Mouse (Mus musculus) neural tube, embryonic 10.5 days (tissue): ENCODE measurements around the gene Zkscan17.

Experiments used
- DNase-seq: peaks from one replicate; pipeline ENCODE4 v3.0.0-alpha.2; 2017; ENCODE audit warnings: low spot score; ENCODE audit errors: extremely low spot score

The Zkscan17 gene

GRCm38 (mm10) chr11:59460459-59460858, 66.1 kb downstream of the Zkscan17 start:
- no peak for DNase-seq

DNA sequence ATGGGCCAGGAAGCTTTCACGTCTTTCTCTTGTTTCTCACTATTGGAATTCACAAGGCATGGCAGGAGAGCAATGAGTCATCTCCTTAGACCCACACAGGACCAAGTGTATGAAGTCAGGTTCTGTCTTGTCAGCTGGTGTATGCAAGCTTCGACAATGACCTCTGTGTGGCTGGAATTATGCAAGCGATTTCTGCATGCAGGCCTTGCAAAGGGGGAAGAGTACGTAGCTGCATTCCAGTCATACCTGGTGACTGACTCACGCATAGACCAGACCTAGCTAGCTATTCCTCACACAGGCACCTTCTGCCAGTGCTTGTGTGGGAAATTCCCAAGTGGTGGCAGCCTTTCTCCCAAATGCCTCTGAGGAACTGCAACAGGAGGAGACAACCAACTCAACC, 67.6 kb downstream of the Zkscan17 start:
- DNase-seq: no peak

DNA sequence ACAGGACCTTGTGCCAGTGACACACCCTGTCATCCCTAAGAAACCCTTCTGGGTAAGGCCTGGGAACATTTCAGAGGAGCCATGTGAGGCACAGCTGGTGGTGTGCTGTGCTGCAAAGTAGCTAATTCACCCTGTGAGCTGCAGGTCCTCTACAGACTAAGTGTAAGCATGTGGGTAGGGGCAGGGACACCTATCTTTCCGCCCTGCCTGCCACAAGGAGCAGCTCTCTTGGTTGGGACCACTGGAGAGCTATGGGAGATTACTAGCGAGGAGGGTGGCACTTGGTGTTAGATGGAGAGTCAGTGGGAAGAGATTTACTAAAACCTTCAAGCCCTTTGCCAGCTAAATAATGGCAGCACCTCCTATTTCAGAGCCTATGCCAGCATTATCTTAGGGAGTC, 69.7 kb downstream of the Zkscan17 start:
- DNase-seq: no peak

DNA sequence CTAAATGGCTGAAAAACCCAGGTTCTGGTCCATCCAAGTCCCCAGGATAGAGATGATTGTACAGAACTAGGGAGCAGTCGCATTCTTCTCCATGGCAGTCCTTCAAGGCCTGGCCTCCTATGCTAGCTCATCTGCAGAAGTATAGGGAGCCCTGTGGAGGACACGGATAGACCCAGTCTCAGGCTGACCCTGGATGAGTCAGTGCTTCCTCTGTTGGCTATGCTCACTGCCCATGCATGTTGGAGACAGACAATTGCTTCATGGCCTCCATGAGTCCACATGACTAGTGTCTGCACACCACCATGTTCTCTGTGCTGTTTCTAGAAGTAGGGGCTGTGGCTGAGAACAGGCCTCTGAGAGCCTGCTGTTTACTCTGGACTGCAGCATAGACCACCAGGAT, 70.2 kb downstream of the Zkscan17 start:
- DNase-seq: no peak

GRCm38 (mm10) chr11:59451086-59451485, 75.5 kb downstream of the Zkscan17 start, which contains the start of gene Snap47:
Gene Snap47, minus strand, starts transcription at chr11:59451186.
- no peak for DNase-seq

- no peak for DNase-seq
These were observed 76.2 kb downstream of the Zkscan17 start for GRCm38 (mm10) chr11:59450230-59450771.

DNA sequence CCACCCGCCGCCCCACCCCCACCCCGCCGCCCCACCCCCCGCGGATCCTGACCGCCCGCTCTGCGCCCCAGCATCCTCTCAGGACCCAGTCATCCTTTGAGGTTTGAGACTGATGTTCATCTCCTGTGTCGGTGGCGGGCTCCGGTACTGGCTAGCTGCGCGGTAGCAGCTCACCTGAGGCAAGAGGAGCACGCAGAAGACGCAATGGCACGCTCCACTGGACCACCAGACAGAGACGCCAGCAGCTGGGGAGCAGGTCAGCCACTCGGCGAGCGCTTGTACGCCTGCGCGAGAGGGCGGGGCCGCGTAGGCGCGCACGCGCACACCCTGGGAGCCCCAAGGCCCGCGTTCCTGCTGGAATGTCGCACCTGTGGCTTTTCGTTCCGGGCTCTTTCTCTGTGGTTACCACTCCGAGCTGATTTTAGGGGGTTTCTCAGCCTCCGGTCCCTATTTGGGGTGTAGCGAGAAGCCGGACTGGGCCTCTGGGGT, 76.8 kb downstream of the Zkscan17 start, which contains the start of gene Jmjd4:
TSS of gene Jmjd4 (plus strand) at position 305 of the 489 bp plus-strand sequence.
- DNase-seq: peak; percentile 90

GRCm38 (mm10) chr11:59443102-59443501, 83.4 kb downstream of the Zkscan17 start:
- no peak for DNase-seq

DNA sequence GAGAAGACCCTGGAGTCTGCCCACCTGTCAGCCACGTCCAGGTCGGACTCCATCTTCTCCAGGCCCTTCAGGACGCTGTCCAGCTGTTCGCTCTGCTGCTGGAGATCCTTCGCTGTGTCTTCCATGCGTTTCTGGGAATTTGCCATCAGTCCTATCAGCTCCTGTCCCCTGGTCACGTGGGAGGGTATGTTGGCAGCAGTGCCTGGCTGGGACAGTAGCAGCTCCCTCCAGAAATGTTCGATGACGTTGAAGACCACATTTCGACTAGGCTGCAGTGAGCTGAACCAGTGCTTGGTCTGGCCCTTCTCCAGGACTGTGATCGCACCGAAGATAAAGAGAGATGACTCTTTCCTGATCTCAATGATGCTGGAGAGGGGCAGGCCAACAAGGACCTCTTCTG, 88.6 kb downstream of the Zkscan17 start:
- no peak for DNase-seq
